Mouse (Mus musculus) R1 (cell line): Measurements from ENCODE around the gene Zfp352.
A peak's percentile ranks its signal among the peaks of the same experiment; 100 is the strongest.

Experiments
- DNase-seq: peaks from one replicate; pipeline ENCODE4 v3.0.0-alpha.2; 2018; ENCODE audit warnings: low read depth, low spot score

Gene Zfp352

GRCm38 (mm10) chr4:90218520-90218919, at the start of gene Zfp352:
Gene Zfp352 (plus strand): TSS chr4:90218820.
- DNase-seq, result no peak

- peak; percentile 8 for DNase-seq
These were observed 47.6 kb upstream of the Zfp352 start for GRCm38 (mm10) chr4:90170890-90171483.

GRCm38 (mm10) chr4:90174036-90174435, 44.6 kb upstream of the Zfp352 start:
- DNase-seq, result no peak

GRCm38 (mm10) chr4:90203421-90203820, 15.2 kb upstream of the Zfp352 start:
- DNase-seq, result peak; percentile 48

GRCm38 (mm10) chr4:90211475-90211874, 7.1 kb upstream of the Zfp352 start:
- DNase-seq, result no peak

GRCm38 (mm10) chr4:90212076-90212475, 6.5 kb upstream of the Zfp352 start:
- DNase-seq, result no peak

- peak; percentile 25 for DNase-seq
These were observed 17.0 kb downstream of the Zfp352 start for GRCm38 (mm10) chr4:90235646-90236045.

- DNase-seq, result peak; percentile 82
These were observed 51.2 kb downstream of the Zfp352 start for GRCm38 (mm10) chr4:90269781-90270180.
